Mouse (Mus musculus) CH12.LX (cell line): ENCODE measurements around the gene Sap18b. TPM values are rescaled to one million over a fixed set of nuclear protein-coding genes. Genes with fewer than 3 reads are reported as not detected.
"Not testable (repeated sequence)": the region's sequence is repeated elsewhere in the genome, so short reads cannot be mapped to it uniquely, and the experiment has no call there.

Experiments
- DNase-seq: peaks from one replicate; pipeline ENCODE4 v3.0.0-alpha.2; 2013; ENCODE audit errors: extremely low read depth
- H3K27ac ChIP-seq: 2 replicates; pipeline ENCODE4 v1.5.1; 2012; ENCODE audit warnings: low read depth, mild to moderate bottlenecking, control low read depth, moderate library complexity; ENCODE audit not compliant: insufficient read depth
- H3K27me3 ChIP-seq: replicated peaks from 2 replicates; pipeline ENCODE3; 2012; ENCODE audit warnings: inconsistent platforms
- H3K36me3 ChIP-seq, 2 experiments: replicated peaks in 1 of 2; 2 replicates each; pipeline versions ENCODE3 to v1.6.1; 2012; ENCODE audit warnings: inconsistent platforms in 1 of 2, low read length in 1 of 2, mild to moderate bottlenecking in 1 of 2, mixed read lengths in 1 of 2, moderate library complexity in 1 of 2; ENCODE audit not compliant: control insufficient read depth in 1 of 2, insufficient read depth in 1 of 2
- H3K4me1 ChIP-seq, 2 experiments: 2 replicates each; pipeline ENCODE4 v1.6.1; 2012; ENCODE audit warnings: inconsistent platforms in 1 of 2, moderate library complexity in 1 of 2; ENCODE audit not compliant: insufficient read depth in 2 of 2, control insufficient read depth in 1 of 2
- H3K4me2 ChIP-seq: 2 replicates; pipeline ENCODE4 v1.6.1; 2012; ENCODE audit warnings: low read depth, mild to moderate bottlenecking, control low read depth; ENCODE audit not compliant: poor library complexity, insufficient read depth, severe bottlenecking
- H3K4me3 ChIP-seq, 3 experiments: fragments of 150-350 bp in 1 of 3; sonication (generic) in 1 of 3; replicated peaks in 1 of 3; 2 replicates each; pipeline versions ENCODE3 to v1.5.1; 2011 to 2012; ENCODE audit warnings: low read depth in 2 of 3, low read length in 2 of 3, mild to moderate bottlenecking in 2 of 3, moderate library complexity in 2 of 3, control low read depth in 1 of 3, improper control_type of control experiment in 1 of 3, inconsistent platforms in 1 of 3, mixed read lengths in 1 of 3; ENCODE audit not compliant: poor library complexity in 1 of 3
- H3K79me2 ChIP-seq: replicated peaks from 2 replicates; pipeline ENCODE4 v1.6.1; 2012; ENCODE audit warnings: mild to moderate bottlenecking, moderate library complexity; ENCODE audit not compliant: control insufficient read depth, poor library complexity, insufficient read depth, severe bottlenecking; ENCODE audit errors: extremely low read depth
- H3K9ac ChIP-seq: 2 replicates; pipeline ENCODE4 v1.6.1; 2012; ENCODE audit warnings: low read depth, mild to moderate bottlenecking, control low read depth, moderate library complexity; ENCODE audit not compliant: insufficient read depth
- H3K9me3 ChIP-seq: replicated peaks from 2 replicates; pipeline ENCODE3; 2012; ENCODE audit warnings: low read length, inconsistent platforms, mixed read lengths
- CHD1 ChIP-seq: IDR thresholded peaks from 2 replicates; pipeline ENCODE4 v1.6.1; 2012; ENCODE audit warnings: low read depth, low read length, improper control_type of control experiment, inconsistent platforms
- CTCF ChIP-seq, 2 experiments: IDR thresholded peaks in 1 of 2; conservative IDR thresholded peaks in 1 of 2; 2 replicates each; pipeline ENCODE4 v1.5.1; 2011 to 2012; ENCODE audit warnings: low read depth in 2 of 2, low read length in 2 of 2, improper control_type of control experiment in 1 of 2, inconsistent platforms in 1 of 2, mild to moderate bottlenecking in 1 of 2, moderate library complexity in 1 of 2
- ETS1 ChIP-seq: conservative IDR thresholded peaks from 2 replicates; pipeline ENCODE4 v1.6.1; 2012; ENCODE audit warnings: low read depth, mild to moderate bottlenecking, inconsistent platforms, low read length, improper control_type of control experiment, moderate library complexity
- HCFC1 ChIP-seq: IDR thresholded peaks from 2 replicates; pipeline ENCODE4 v1.6.1; 2012; ENCODE audit warnings: low read depth, mild to moderate bottlenecking, inconsistent platforms, low read length, improper control_type of control experiment
- JUN ChIP-seq: IDR thresholded peaks from 2 replicates; pipeline ENCODE4 v1.6.1; 2011; ENCODE audit warnings: low read depth, mild to moderate bottlenecking, low read length, improper control_type of control experiment, moderate library complexity; ENCODE audit not compliant: insufficient read depth
- KAT2A ChIP-seq: IDR thresholded peaks from 2 replicates; pipeline ENCODE4 v1.6.1; 2012; ENCODE audit warnings: low read length, improper control_type of control experiment, inconsistent platforms; ENCODE audit not compliant: insufficient replicate concordance
- MAFK ChIP-seq: IDR thresholded peaks from 2 replicates; pipeline ENCODE4 v1.6.1; 2011; ENCODE audit warnings: low read length, improper control_type of control experiment; ENCODE audit not compliant: insufficient replicate concordance
- MAZ ChIP-seq: IDR thresholded peaks from 2 replicates; pipeline ENCODE4 v1.6.1; 2012; ENCODE audit warnings: low read depth, mild to moderate bottlenecking, inconsistent platforms, low read length, improper control_type of control experiment, moderate library complexity
- MEF2A ChIP-seq: IDR thresholded peaks from 2 replicates; pipeline ENCODE4 v1.6.1; 2014; ENCODE audit warnings: low read depth, mild to moderate bottlenecking, inconsistent platforms, low read length, improper control_type of control experiment, borderline replicate concordance
- MYC ChIP-seq: IDR thresholded peaks from 2 replicates; pipeline ENCODE4 v1.6.1; 2011; ENCODE audit warnings: low read depth, mild to moderate bottlenecking, improper control_type of control experiment, low read length
- NRF1 ChIP-seq: IDR thresholded peaks from 2 replicates; pipeline ENCODE4 v1.6.1; 2014; ENCODE audit warnings: low read depth, mild to moderate bottlenecking, inconsistent platforms, low read length, improper control_type of control experiment, moderate library complexity
- RAD21 ChIP-seq: IDR thresholded peaks from 2 replicates; pipeline ENCODE4 v1.6.1; 2011; ENCODE audit warnings: low read depth, mild to moderate bottlenecking, low read length, improper control_type of control experiment, moderate library complexity
- RCOR1 ChIP-seq: conservative IDR thresholded peaks from 2 replicates; pipeline ENCODE4 v1.6.1; 2012; ENCODE audit warnings: low read depth, mild to moderate bottlenecking, inconsistent platforms, low read length, improper control_type of control experiment
- UBTF ChIP-seq: IDR thresholded peaks from 2 replicates; pipeline ENCODE4 v1.6.1; 2012; ENCODE audit warnings: low read depth, mild to moderate bottlenecking, inconsistent platforms, low read length, improper control_type of control experiment, moderate library complexity
- USF1 ChIP-seq: IDR thresholded peaks from 2 replicates; pipeline ENCODE4 v1.6.1; 2014; ENCODE audit warnings: low read depth, mild to moderate bottlenecking, inconsistent platforms, low read length, improper control_type of control experiment
- dilution Hi-C: fragments of 300-500 bp; cut with MboI; formaldehyde crosslinking; loops from 2 replicates; pipeline ENCODE4 v1.14.3; 2020; ENCODE audit warnings: low sequenced_read_pairs; ENCODE audit not compliant: extremely low pct_unique_long_range_greater_than_20kb, extremely low pct_ligation_motif_present
- in situ Hi-C: fragments of 300-500 bp; cut with MboI; formaldehyde crosslinking; loops from 3 replicates; pipeline ENCODE4 v1.14.3; 2019; ENCODE audit warnings: low sequenced_read_pairs, low pct_ligation_motif_present, low pct_unique_long_range_greater_than_20kb, mixed read lengths
- polyA plus RNA-seq: library from polyadenylated mRNA; unstranded; fragments of >175 nt; gene quantifications from 2 replicates; pipeline ENCODE4 v1.2.1, GENCODE M21; 2012; ENCODE audit warnings: low read depth; ENCODE audit not compliant: insufficient read length
- total RNA-seq, 2 experiments: library from RNA; depleted of rRNA; stranded (reverse); fragments of 300-350 nt in 1 of 2; fragments of >200 nt in 1 of 2; gene quantifications; 2 replicates each; pipeline ENCODE4 v1.2.3; 2012 to 2014

Gene Sap18b
- total RNA-seq (2012; rRNA removed) (138 and 141 TPM in 2 replicates), total RNA-seq (2014; rRNA removed) (259 and 305 TPM in 2 replicates), polyA plus RNA-seq (355 and 403 TPM in 2 replicates)

GRCm38 (mm10) chr8:95825162-95825561 lies at the start of gene Sap18b:
TSS of gene Sap18b (plus strand) at chr8:95825346.
- H3K4me1 ChIP-seq, H3K9me3 ChIP-seq, H3K4me2 ChIP-seq, H3K9ac ChIP-seq, H3K27ac ChIP-seq, H3K27me3 ChIP-seq, dilution Hi-C loops, DNase-seq, in situ Hi-C loops, H3K4me3 ChIP-seq, H3K36me3 ChIP-seq, H3K79me2 ChIP-seq: not testable (repeated sequence)

GRCm38 (mm10) chr8:95781085-95781484 lies 44.1 kb upstream of the Sap18b start:
- Histone ChIP-seq H3K27ac (no peak overlapping the region), H3K36me3 (peaks cover 59 to 85% of the 10 kb centered on the region in 2 experiments)

GRCm38 (mm10) chr8:95781775-95782174 lies 43.4 kb upstream of the Sap18b start:
- Histone ChIP-seq H3K4me1 (peaks cover 0 to 7% of the 10 kb centered on the region in 2 experiments; a peak in 1 of 4 replicates), H3K27ac (no peak overlapping the region), H3K9me3 (peaks cover 5% of the 10 kb centered on the region), H3K4me3 (no peak overlapping the region), H3K27me3 (no peaks in the 10 kb centered on the region), H3K79me2 (peaks cover 66% of the 10 kb centered on the region), H3K36me3 (peaks cover 61 to 84% of the 10 kb centered on the region in 2 experiments), H3K9ac (no peak overlapping the region), H3K4me2 (no peak overlapping the region)
- TF ChIP-seq UBTF: no peak
- TF ChIP-seq MYC: no peak
- TF ChIP-seq JUN: no peak
- no peak for TF ChIP-seq RAD21
- no peak for TF ChIP-seq MAZ
- TF ChIP-seq USF1: no peak
- peak; percentile 33; the same call in 1 of the 2 replicates for TF ChIP-seq NRF1
- TF ChIP-seq RCOR1: no peak
- no peak for TF ChIP-seq KAT2A
- no peak for TF ChIP-seq CHD1
- peak; percentile 39; the same call in 1 of the 2 replicates for TF ChIP-seq HCFC1
- no peak for TF ChIP-seq CTCF (conservative IDR thresholded peaks at IDR 0.05 in 1 of 2, IDR thresholded peaks at IDR 0.05 in 1 of 2; ENCODE audit: low read depth in 2 of 2, low read length in 2 of 2)
- TF ChIP-seq ETS1: no peak
- no peak for DNase-seq
- in situ Hi-C loops: no loop called here
- dilution Hi-C loops: no loop called here

More at GRCm38 (mm10) chr8:95781085-95781484, 44.1 kb upstream of the Sap18b start:
- no peak for DNase-seq
- Histone ChIP-seq H3K4me1 (peaks cover 0 to 7% of the 10 kb centered on the region in 2 experiments; a peak in 1 of 4 replicates), H3K79me2 (peaks cover 69% of the 10 kb centered on the region), H3K9me3 (peaks cover 5% of the 10 kb centered on the region), H3K27me3 (no peaks in the 10 kb centered on the region), H3K9ac (no peak overlapping the region), H3K4me2 (no peak overlapping the region), H3K4me3 (no peak overlapping the region)
- in situ Hi-C loops: no loop called here
- dilution Hi-C loops: no loop called here
- TF ChIP-seq MEF2A (no peak), MAFK (0 out of 2 replicates have a peak, but pooled peaks have one; percentile 19)
